20 mouse cellular contexts compared by ENCODE assay signal in genomic region chr4:118535610-118536009, GRCm38 (mm10). TPM values are rescaled to one million over a fixed set of nuclear protein-coding genes. Genes with fewer than 3 reads are reported as not detected.
DNase-seq lines count a peak whose midpoint lies in the region; ATAC-seq and TF ChIP-seq lines count a peak whose summit lies in the region.
"Had no signal": no experiment of that assay in that cellular context is flagged by ENCODE, and none has a peak within 500 bp of the region (broad histone marks: within the 10 kb centered on the region; RNA-seq: fewer than 3 reads in every experiment).

No protein-coding gene starts in this region.

- H3K4me2 ChIP-seq in kidney, postnatal 0 days (ENCODE audit: low read length): no peak overlapping the region
- H3K4me2 ChIP-seq: embryonic facial prominence, embryonic 12.5 days; heart, embryonic 13.5 days; hindbrain, embryonic 15.5 days had no signal

- no peak for TF ChIP-seq CTCF in kidney, postnatal 0 days (IDR thresholded peaks at IDR 0.05; ENCODE audit: low read depth)

- H3K27me3 ChIP-seq in kidney, postnatal 0 days (ENCODE audit: insufficient read depth, low read length): no peaks in the 10 kb centered on the region
- peaks cover 10% of the 10 kb centered on the region; the same call in 1 of the 2 replicates for H3K27me3 ChIP-seq in limb, embryonic 10.5 days (ENCODE audit: low read depth, poor library complexity, severe bottlenecking)
- H3K27me3 ChIP-seq: hindbrain, embryonic 15.5 days; Patski had no signal

- no peaks in the 10 kb centered on the region for H3K9me3 ChIP-seq in kidney, postnatal 0 days (replicated peaks; ENCODE audit: low read length)
- no peaks in the 10 kb centered on the region for H3K9me3 ChIP-seq in limb, embryonic 10.5 days (replicated peaks)
- H3K9me3 ChIP-seq: embryonic facial prominence, embryonic 12.5 days; heart, embryonic 13.5 days; hindbrain, embryonic 15.5 days had no signal

- H3K4me1 ChIP-seq in kidney, postnatal 0 days (replicated peaks; ENCODE audit: insufficient read depth, low read length): 0 out of 2 replicates have a peak, but pooled peaks cover 10% of the 10 kb centered on the region
- peaks cover 3% of the 10 kb centered on the region; the same call in 1 of the 2 replicates for H3K4me1 ChIP-seq in limb, embryonic 10.5 days
- H3K4me1 ChIP-seq: heart, embryonic 13.5 days; hindbrain, embryonic 15.5 days had no signal

- H3K27ac ChIP-seq in kidney, postnatal 0 days: peak overlapping the region; percentile 31; the same call in 1 of the 2 replicates
- H3K27ac ChIP-seq in limb, embryonic 10.5 days: no peak overlapping the region
- H3K27ac ChIP-seq: embryonic facial prominence, embryonic 12.5 days; gastrocnemius, adult 2 months; heart, embryonic 13.5 days; hindbrain, embryonic 15.5 days had no signal

- H3K36me3 ChIP-seq in kidney, postnatal 0 days (ENCODE audit: insufficient read depth, low read length): no peaks in the 10 kb centered on the region
- H3K36me3 ChIP-seq in limb, embryonic 10.5 days: no peaks in the 10 kb centered on the region
- H3K36me3 ChIP-seq: embryonic facial prominence, embryonic 12.5 days; heart, embryonic 13.5 days; hindbrain, embryonic 15.5 days had no signal

- peak; percentile 23 for DNase-seq in R1 (ENCODE audit: low read depth, low spot score)
- peak; percentile 64 to 67 for DNase-seq in kidney, adult 8-10 months
- DNase-seq in kidney, postnatal 0 days (ENCODE audit: low spot score): no peak
- DNase-seq in kidney, postnatal 36 days: peak; percentile 70 to 71
- DNase-seq in limb, embryonic 10.5 days (ENCODE audit: low spot score): no peak
- DNase-seq in left cerebral cortex, adult 9 months (ENCODE audit: low spot score in 2 of 2): no peak
- DNase-seq: adrenal gland, adult 8-10 months; adrenal gland, postnatal 36 days; cerebellum, adult 9-10 months; cerebellum, postnatal 25 days; forebrain, postnatal 0 days; gastrocnemius, adult 2 months; gastrocnemius, postnatal 25 days; heart, adult 11 months; heart, postnatal 36 days had no signal

- H3K4me3 ChIP-seq in kidney, postnatal 0 days (replicated peaks; ENCODE audit: low read depth, low read length): no peak overlapping the region
- no peak overlapping the region for H3K4me3 ChIP-seq in limb, embryonic 10.5 days
- H3K4me3 ChIP-seq: embryonic facial prominence, embryonic 12.5 days; gastrocnemius, adult 2 months; heart, embryonic 13.5 days; hindbrain, embryonic 15.5 days had no signal

- no peak for ATAC-seq in kidney, postnatal 0 days (replicated peaks; ENCODE audit: low FRiP score, low read depth)
- ATAC-seq: forebrain, postnatal 0 days; Patski had no signal

- no peak overlapping the region for H3K9ac ChIP-seq in kidney, postnatal 0 days (ENCODE audit: low read depth, low read length)
- H3K9ac ChIP-seq: embryonic facial prominence, embryonic 12.5 days; forebrain, postnatal 0 days; heart, embryonic 13.5 days; hindbrain, embryonic 15.5 days had no signal

- 71% methylated on average over 6 of the region's 6 CpGs for WGBS in kidney, postnatal 0 days
- 88% methylated on average over 6 of the region's 6 CpGs for WGBS in limb, embryonic 10.5 days

RNA-seq across cellular contexts. Expression of gene Tmem125, which starts 8.2 kb away (rescaled TPM):
- 11.3 and 12.3 TPM in 2 replicates for polyA plus RNA-seq in kidney, postnatal 0 days (2015; fragmentation: Nextera tagmentation; extraction: Ambion mirVana)
- 0.34 and 0.54 TPM in 2 replicates for polyA plus RNA-seq in limb, embryonic 10.5 days (2016; fragmentation: Nextera tagmentation; extraction: Ambion mirVana)

RNA-seq across cellular contexts. Expression of gene 2610528J11Rik, which starts 8.8 kb away (rescaled TPM):
- polyA plus RNA-seq in kidney, postnatal 0 days (2015; fragmentation: Nextera tagmentation; extraction: Ambion mirVana): 63.3 and 66.5 TPM in 2 replicates
- 0.78 and 1.2 TPM in 2 replicates for polyA plus RNA-seq in limb, embryonic 10.5 days (2016; fragmentation: Nextera tagmentation; extraction: Ambion mirVana)
- polyA plus RNA-seq: forebrain, postnatal 0 days; heart, postnatal 0 days; hindbrain, embryonic 15.5 days; Patski had no signal

RNA-seq across cellular contexts. Expression of gene Tie1, which starts 45.7 kb away (rescaled TPM):
- polyA plus RNA-seq in kidney, postnatal 0 days (2015; fragmentation: Nextera tagmentation; extraction: Ambion mirVana): 45.6 and 49.4 TPM in 2 replicates
- polyA plus RNA-seq in limb, embryonic 10.5 days (2016; fragmentation: Nextera tagmentation; extraction: Ambion mirVana): 16.8 and 19.4 TPM in 2 replicates
- polyA plus RNA-seq: Patski had no signal

Comparison
In these comparisons a context has a peak if more than half of its experiments do, and no peak if none do; other contexts are left out.
1. DNase-seq: peak in R1 (single experiment), kidney, adult 8-10 months (2 of 2) and kidney, postnatal 36 days (2 of 2); none in kidney, postnatal 0 days (single experiment), limb, embryonic 10.5 days (single experiment) and left cerebral cortex, adult 9 months (0 of 2).
2. RNA of gene 2610528J11Rik, which starts 8.8 kb away (polyA plus RNA-seq): 63.3 to 66.5 TPM in kidney, postnatal 0 days; 0.78 to 1.2 TPM in limb, embryonic 10.5 days; every median in the first group is over 10 times any median in the second.